Mouse (Mus musculus) 3134 (cell line): ENCODE measurements around the gene Lrrc74a.
A peak's percentile ranks its signal among the peaks of the same experiment; 100 is the strongest.

ENCODE experiments used
- DNase-seq: peaks from one replicate; pipeline ENCODE4 v3.0.0-alpha.2; 2011; ENCODE audit warnings: low spot score; ENCODE audit not compliant: insufficient read length; ENCODE audit errors: extremely low read depth

The Lrrc74a gene

DNA sequence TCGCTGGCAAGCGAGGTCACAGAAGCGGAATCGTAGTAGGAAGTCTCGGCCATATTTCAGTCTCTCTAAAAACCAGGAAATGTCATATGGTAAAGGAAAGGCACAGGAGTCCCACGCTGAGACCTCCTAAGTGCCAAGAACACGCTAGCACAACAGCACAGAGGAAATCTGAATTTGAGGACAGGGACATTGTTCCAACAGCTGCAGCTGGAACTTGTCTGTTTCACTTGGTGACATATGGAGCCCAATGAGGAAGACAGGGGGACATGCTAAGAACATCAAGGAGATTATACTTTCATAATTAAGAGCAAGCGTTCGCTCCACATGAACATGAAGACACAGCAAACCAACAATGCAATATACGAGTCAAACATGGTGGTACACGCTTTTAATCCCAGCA, 17.2 kb upstream of the Lrrc74a start:
- DNase-seq, result no peak

GRCm38 (mm10) chr12:86719961-86720639, 14.1 kb upstream of the Lrrc74a start:
- no peak for DNase-seq

DNA sequence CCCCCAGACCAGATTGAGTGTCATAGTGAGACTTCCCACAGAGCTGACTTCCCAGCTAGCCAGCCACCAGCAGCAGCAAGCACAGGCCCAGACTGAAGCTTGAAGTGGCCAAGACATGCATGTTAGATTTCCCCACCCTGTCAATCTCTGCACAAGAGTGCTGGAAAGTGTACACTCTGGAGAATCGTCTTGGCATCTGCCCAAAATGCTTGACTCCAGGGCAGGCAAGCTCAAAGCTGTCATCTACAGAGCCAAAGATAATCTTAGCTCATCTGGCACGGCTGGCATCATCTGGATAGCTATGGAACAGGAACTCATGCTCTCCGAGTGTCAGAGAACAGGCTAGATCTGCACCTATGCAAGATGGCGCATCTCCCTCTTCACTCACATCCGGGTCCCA, 12.7 kb upstream of the Lrrc74a start:
- no peak for DNase-seq

GRCm38 (mm10) chr12:86724300-86724699, 9.9 kb upstream of the Lrrc74a start:
- DNase-seq, result no peak

GRCm38 (mm10) chr12:86725706-86726105, 8.5 kb upstream of the Lrrc74a start:
- DNase-seq, result no peak

- peak; percentile 95 for DNase-seq
Observed at GRCm38 (mm10) chr12:86726120-86726640, 8.0 kb upstream of the Lrrc74a start, which contains the start of gene Angel1. Angel1 (minus strand) TSS chr12:86726460.

DNA sequence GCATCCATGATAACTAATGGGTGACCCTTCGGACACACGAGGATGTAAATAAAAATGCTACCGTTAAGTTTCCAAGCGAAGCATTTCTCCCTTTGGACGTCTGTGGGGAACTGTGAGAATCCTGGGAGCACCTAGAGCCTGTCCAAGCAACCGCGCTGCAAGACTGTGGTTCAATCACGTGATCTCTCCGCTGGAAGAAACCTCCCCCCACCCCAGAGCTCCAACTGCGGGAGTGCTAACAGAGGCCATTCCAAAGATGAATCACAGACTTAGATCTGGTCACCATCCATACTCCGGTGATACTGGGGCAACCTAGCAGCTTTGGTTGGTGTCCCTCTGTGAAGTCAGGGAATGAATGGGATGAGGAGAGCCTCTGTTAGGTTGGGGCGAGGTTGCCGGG, 26.9 kb downstream of the Lrrc74a start:
- DNase-seq, result no peak

- no peak for DNase-seq
Observed at GRCm38 (mm10) chr12:86764060-86764459, 29.9 kb downstream of the Lrrc74a start.

GRCm38 (mm10) chr12:86766467-86766866, 32.3 kb downstream of the Lrrc74a start:
- no peak for DNase-seq

- no peak for DNase-seq
Observed at GRCm38 (mm10) chr12:86767868-86768631, 33.9 kb downstream of the Lrrc74a start.

DNA sequence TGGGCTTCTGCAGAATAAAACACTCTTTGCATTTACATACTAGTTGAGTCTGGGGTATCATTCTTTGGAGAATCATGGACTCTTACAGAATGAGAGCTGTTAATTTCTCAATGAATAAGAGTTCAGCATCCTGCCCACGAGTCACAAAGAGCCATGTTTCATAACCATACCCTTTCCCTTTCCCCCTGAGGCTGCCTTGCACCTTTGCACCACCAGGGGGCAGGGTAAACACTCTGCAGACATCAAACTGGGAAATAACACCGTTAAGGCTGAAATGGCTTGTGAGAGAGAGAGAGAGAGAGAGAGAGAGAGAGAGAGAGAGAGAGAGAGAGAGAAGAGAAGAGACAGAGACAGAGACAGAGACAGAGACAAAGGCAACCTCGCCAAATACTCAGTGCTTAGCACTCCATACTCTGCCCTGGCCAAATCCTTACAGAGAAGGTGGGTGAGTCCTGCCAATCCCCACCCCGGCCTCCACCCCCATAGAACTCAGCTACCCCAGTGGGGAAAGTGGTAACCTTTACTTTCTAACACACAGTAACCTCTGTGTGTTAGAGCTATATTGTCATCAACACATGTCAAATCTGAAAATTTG, 34.9 kb downstream of the Lrrc74a start:
- peak; percentile 54 for DNase-seq

DNA sequence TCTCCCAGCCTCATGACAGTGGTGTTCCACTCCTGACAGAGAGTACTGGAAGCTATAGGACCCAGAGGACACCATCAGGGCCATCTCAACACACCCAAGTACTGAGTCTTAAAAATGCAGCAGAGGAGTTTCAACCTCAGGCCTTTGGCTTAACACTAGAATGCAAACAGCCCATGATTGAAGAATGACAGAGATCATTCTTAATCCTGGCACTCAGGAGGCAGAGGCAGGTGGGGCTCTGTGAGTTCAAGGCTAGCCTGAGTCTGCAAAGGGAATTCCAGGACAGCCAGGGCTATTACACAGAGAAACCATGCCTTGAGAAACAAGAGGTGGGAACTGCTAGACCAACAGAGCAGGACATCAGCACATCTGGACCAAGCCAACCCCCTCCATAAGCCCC, 35.6 kb downstream of the Lrrc74a start:
- no peak for DNase-seq

DNA sequence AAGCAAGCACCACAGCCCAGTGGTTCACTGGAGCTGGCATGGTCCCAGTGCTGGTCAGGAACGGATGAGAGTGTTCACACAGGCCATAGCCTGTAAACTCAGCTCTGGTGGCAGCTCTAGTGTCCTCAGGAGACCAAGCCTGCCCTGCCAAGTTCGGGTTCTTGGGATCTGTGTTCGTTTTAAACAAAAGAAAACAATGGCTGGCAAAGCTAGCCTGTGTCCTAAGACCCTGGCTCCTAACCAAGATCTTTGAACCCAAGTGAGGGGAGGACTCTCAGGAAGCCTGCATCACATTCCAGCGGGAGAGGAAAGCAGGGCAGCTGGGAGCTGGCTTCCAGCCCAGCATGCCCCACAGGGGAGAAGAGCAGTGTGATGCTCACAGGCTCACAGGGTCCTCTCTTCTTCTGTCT, 36.1 kb downstream of the Lrrc74a start:
- peak; percentile 78 for DNase-seq

- no peak for DNase-seq
Observed at GRCm38 (mm10) chr12:86770927-86771326, 36.8 kb downstream of the Lrrc74a start.

GRCm38 (mm10) chr12:86771823-86772427, 37.8 kb downstream of the Lrrc74a start:
- peak; percentile 64 for DNase-seq

GRCm38 (mm10) chr12:86772551-86772950, 38.4 kb downstream of the Lrrc74a start:
- DNase-seq, result no peak

DNA sequence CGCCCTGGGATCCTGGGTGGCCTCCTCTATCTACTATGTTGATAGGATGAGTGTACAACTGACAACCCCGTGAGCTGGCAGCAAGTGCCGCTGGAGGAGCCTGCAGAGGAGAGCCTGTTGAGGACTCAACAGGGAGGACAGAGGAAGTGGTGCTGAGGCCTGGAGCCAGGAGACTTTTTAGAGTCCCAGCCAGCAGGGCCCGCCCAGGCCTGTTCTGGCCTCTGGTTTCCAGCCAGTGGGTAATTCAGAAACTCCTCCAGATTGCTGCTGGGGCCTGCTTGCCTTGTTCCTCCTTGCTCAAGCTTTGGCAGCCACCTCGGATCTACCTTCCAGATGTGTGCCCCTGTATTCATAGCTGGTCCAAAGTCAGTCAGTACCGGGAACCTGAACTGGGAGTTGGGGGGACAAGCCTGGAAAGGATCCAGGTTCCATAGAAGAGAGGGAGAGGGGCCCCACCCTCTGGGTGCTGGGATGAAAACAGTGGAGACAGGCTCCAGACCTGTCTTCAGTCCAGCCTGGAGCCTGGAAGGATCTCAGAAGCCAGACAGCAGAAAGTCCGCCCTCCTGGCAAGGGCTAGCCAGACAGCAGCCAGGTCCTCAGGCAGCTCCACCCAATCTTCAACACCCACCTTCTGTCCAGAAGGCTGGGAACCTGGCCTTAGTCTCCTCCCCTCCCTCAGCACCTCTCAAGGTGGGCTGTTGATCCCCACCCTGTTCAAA, 41.6 kb downstream of the Lrrc74a start:
- peak; percentile 42 for DNase-seq

DNA sequence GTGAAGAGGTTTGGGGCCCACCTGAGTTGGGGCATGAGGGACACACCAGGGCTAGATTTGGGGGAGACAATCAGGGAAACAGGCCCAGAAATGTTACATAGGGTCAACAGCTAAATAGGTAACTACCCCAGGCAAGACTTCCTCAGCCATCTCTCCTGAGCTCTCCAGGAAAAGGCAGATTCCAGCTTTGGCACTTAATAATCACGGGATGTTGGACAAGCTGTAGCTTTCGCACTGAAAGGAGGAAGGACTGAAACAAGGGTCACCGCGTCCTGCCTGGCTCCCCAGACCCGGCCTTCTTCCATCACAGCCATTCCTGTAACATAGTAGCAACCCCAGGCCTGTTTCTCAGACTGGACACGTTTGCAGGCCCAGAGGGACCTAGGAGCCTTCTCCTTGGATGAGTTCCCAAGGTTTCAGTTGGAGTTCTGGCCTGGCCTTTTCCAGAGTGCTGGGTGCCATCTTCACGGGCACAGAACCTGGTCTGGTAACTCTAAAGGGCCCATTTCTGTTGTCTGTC, 42.2 kb downstream of the Lrrc74a start:
- no peak for DNase-seq

- no peak for DNase-seq
Observed at GRCm38 (mm10) chr12:86778531-86778930, 44.4 kb downstream of the Lrrc74a start.
